Mouse (Mus musculus) cortical plate, adult 2 months (tissue): ENCODE results near the gene Kank3.

Source experiments
- CTCF ChIP-seq: fragments of 200-500 bp; IDR thresholded peaks from 2 replicates; pipeline ENCODE4 v1.5.1; 2011; ENCODE audit warnings: mild to moderate bottlenecking, control low read depth, low read length; ENCODE audit not compliant: insufficient read depth; ENCODE audit errors: extremely low read depth
- POLR2A ChIP-seq: fragments of 200-500 bp; IDR thresholded peaks from 2 replicates; pipeline ENCODE4 v1.6.1; 2011; ENCODE audit warnings: mild to moderate bottlenecking, low read length, control low read depth; ENCODE audit not compliant: insufficient read depth; ENCODE audit errors: extremely low read depth

DNA sequence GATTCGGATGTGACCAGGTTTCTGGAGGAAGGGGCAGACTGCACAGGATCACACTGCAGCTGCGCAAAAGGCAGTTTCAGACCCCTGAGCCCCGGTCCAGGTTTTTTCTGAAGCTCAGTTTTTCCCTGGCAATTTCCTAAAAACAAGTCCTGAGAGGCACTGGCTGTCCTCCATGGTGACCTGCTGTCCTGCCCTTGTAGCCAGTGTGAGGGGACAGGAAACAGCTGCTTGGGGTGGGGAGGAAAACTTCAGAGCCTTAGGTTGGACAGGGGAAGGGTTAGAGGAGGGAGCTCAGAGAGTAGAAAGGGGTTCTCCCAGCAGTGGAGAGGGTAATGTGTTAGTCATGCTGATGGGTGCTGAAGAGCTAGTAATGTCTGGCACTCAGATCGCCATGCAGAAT lies 2.7 kb downstream of the Kank3 start:
- TF ChIP-seq CTCF (no peak), POLR2A (no peak)
